Mouse (Mus musculus): Measurements from ENCODE around the gene Enthd1. TPM values are rescaled to one million over a fixed set of nuclear protein-coding genes. Genes with fewer than 3 reads are reported as not detected.

The Enthd1 gene
- polyA plus RNA-seq, 1 experiment: 0.05 TPM

GRCm38 (mm10) chr15:80491505-80491904 lies 73.5 kb downstream of the Enthd1 start:
- 85% methylated on average over 4 of the region's 4 CpGs for WGBS
- DNase-seq (ENCODE audit: low read depth in 1 of 2, low spot score in 2 of 2): no peak
- H3K4me3 ChIP-seq (ENCODE audit: extremely low read depth, insufficient read depth, insufficient read length): no peak overlapping the region
- no peak for TF ChIP-seq CTCF (IDR thresholded peaks at IDR 0.05; ENCODE audit: extremely low read depth, insufficient read depth, insufficient read length, insufficient replicate concordance)
- TF ChIP-seq POLR2A (IDR thresholded peaks at IDR 0.05; ENCODE audit: low read depth, low read length): no peak
- no peak overlapping the region for H3K27ac ChIP-seq (ENCODE audit: insufficient read depth, low read length)
- no peaks in the 10 kb centered on the region for H3K27me3 ChIP-seq (ENCODE audit: control insufficient read depth, insufficient read depth, low read length)
- no peaks in the 10 kb centered on the region for H3K36me3 ChIP-seq (ENCODE audit: control insufficient read depth, insufficient read depth, low read length)
- H3K4me1 ChIP-seq (ENCODE audit: control insufficient read depth, insufficient read depth, insufficient read length): no peaks in the 10 kb centered on the region

GRCm38 (mm10) chr15:80490151-80490550 lies 74.8 kb downstream of the Enthd1 start:
- Histone ChIP-seq H3K27me3 (ENCODE audit: control insufficient read depth, insufficient read depth, low read length) (no peaks in the 10 kb centered on the region), H3K36me3 (ENCODE audit: control insufficient read depth, insufficient read depth, low read length) (no peaks in the 10 kb centered on the region), H3K4me1 (ENCODE audit: control insufficient read depth, insufficient read depth, insufficient read length) (0 out of 2 replicates have a peak, but pooled peaks cover 3% of the 10 kb centered on the region), H3K4me3 (ENCODE audit: extremely low read depth, insufficient read depth, insufficient read length) (no peak overlapping the region), H3K27ac (ENCODE audit: insufficient read depth, low read length) (no peak overlapping the region)
- TF ChIP-seq POLR2A (IDR thresholded peaks at IDR 0.05; ENCODE audit: low read depth, low read length): no peak
- no peak for TF ChIP-seq CTCF (IDR thresholded peaks at IDR 0.05; ENCODE audit: extremely low read depth, insufficient read depth, insufficient read length, insufficient replicate concordance)
- no peak for DNase-seq (ENCODE audit: low read depth in 1 of 2, low spot score in 2 of 2)
- 87% methylated on average over 5 of the region's 5 CpGs for WGBS

- 0 out of 2 replicates have a peak, but pooled peaks cover 3% of the 10 kb centered on the region for H3K4me1 ChIP-seq (ENCODE audit: control insufficient read depth, insufficient read depth, insufficient read length)
- no peak overlapping the region for H3K27ac ChIP-seq (ENCODE audit: insufficient read depth, low read length)
- 11% methylated on average over 3 of the region's 3 CpGs for WGBS
- DNase-seq (ENCODE audit: low read depth in 1 of 2, low spot score in 2 of 2): no peak
- TF ChIP-seq POLR2A (IDR thresholded peaks at IDR 0.05; ENCODE audit: low read depth, low read length) (no peak), CTCF (IDR thresholded peaks at IDR 0.05; ENCODE audit: extremely low read depth, insufficient read depth, insufficient read length, insufficient replicate concordance) (no peak)
- H3K27me3 ChIP-seq (ENCODE audit: control insufficient read depth, insufficient read depth, low read length): no peaks in the 10 kb centered on the region
- H3K4me3 ChIP-seq (ENCODE audit: extremely low read depth, insufficient read depth, insufficient read length): no peak overlapping the region
- no peaks in the 10 kb centered on the region for H3K36me3 ChIP-seq (ENCODE audit: control insufficient read depth, insufficient read depth, low read length)
These were observed 76.3 kb downstream of the Enthd1 start for GRCm38 (mm10) chr15:80488658-80489057.

- 0 out of 2 replicates have a peak, but pooled peaks cover 3% of the 10 kb centered on the region for H3K4me1 ChIP-seq (ENCODE audit: control insufficient read depth, insufficient read depth, insufficient read length)
- H3K27me3 ChIP-seq (ENCODE audit: control insufficient read depth, insufficient read depth, low read length): no peaks in the 10 kb centered on the region
- DNase-seq (ENCODE audit: low read depth in 1 of 2, low spot score in 2 of 2): no peak
- no peak overlapping the region for H3K27ac ChIP-seq (ENCODE audit: insufficient read depth, low read length)
- H3K4me3 ChIP-seq (ENCODE audit: extremely low read depth, insufficient read depth, insufficient read length): no peak overlapping the region
- 82% methylated on average over 1 of the region's 1 CpGs for WGBS
- TF ChIP-seq POLR2A (IDR thresholded peaks at IDR 0.05; ENCODE audit: low read depth, low read length) (no peak), CTCF (IDR thresholded peaks at IDR 0.05; ENCODE audit: extremely low read depth, insufficient read depth, insufficient read length, insufficient replicate concordance) (peak; percentile 5; the same call in 1 of the 2 replicates)
- H3K36me3 ChIP-seq (ENCODE audit: control insufficient read depth, insufficient read depth, low read length): no peaks in the 10 kb centered on the region
These were observed 79.4 kb downstream of the Enthd1 start for GRCm38 (mm10) chr15:80485601-80486000.

- H3K4me1 ChIP-seq (ENCODE audit: control insufficient read depth, insufficient read depth, insufficient read length): 0 out of 2 replicates have a peak, but pooled peaks cover 3% of the 10 kb centered on the region
- no peak overlapping the region for H3K27ac ChIP-seq (ENCODE audit: insufficient read depth, low read length)
- H3K27me3 ChIP-seq (ENCODE audit: control insufficient read depth, insufficient read depth, low read length): no peaks in the 10 kb centered on the region
- H3K4me3 ChIP-seq (ENCODE audit: extremely low read depth, insufficient read depth, insufficient read length): no peak overlapping the region
- DNase-seq (ENCODE audit: low read depth in 1 of 2, low spot score in 2 of 2): no peak
- no peaks in the 10 kb centered on the region for H3K36me3 ChIP-seq (ENCODE audit: control insufficient read depth, insufficient read depth, low read length)
- TF ChIP-seq CTCF (IDR thresholded peaks at IDR 0.05; ENCODE audit: extremely low read depth, insufficient read depth, insufficient read length, insufficient replicate concordance): no peak
- no peak for TF ChIP-seq POLR2A (IDR thresholded peaks at IDR 0.05; ENCODE audit: low read depth, low read length)
- WGBS: 83% methylated on average over 9 of the region's 9 CpGs
These were observed 81.8 kb downstream of the Enthd1 start for GRCm38 (mm10) chr15:80483041-80483705.

GRCm38 (mm10) chr15:80482348-80482747 lies 82.6 kb downstream of the Enthd1 start:
- Histone ChIP-seq H3K4me3 (ENCODE audit: extremely low read depth, insufficient read depth, insufficient read length) (no peak overlapping the region), H3K27me3 (ENCODE audit: control insufficient read depth, insufficient read depth, low read length) (no peaks in the 10 kb centered on the region), H3K27ac (ENCODE audit: insufficient read depth, low read length) (no peak overlapping the region), H3K4me1 (ENCODE audit: control insufficient read depth, insufficient read depth, insufficient read length) (0 out of 2 replicates have a peak, but pooled peaks cover 3% of the 10 kb centered on the region), H3K36me3 (ENCODE audit: control insufficient read depth, insufficient read depth, low read length) (no peaks in the 10 kb centered on the region)
- 88% methylated on average over 8 of the region's 8 CpGs for WGBS
- TF ChIP-seq POLR2A (IDR thresholded peaks at IDR 0.05; ENCODE audit: low read depth, low read length) (no peak), CTCF (IDR thresholded peaks at IDR 0.05; ENCODE audit: extremely low read depth, insufficient read depth, insufficient read length, insufficient replicate concordance) (no peak)
- DNase-seq (ENCODE audit: low read depth in 1 of 2, low spot score in 2 of 2): no peak

GRCm38 (mm10) chr15:80474429-80475002 lies 90.4 kb downstream of the Enthd1 start:
- Histone ChIP-seq H3K36me3 (ENCODE audit: control insufficient read depth, insufficient read depth, low read length) (no peaks in the 10 kb centered on the region), H3K4me1 (ENCODE audit: control insufficient read depth, insufficient read depth, insufficient read length) (no peaks in the 10 kb centered on the region), H3K4me3 (ENCODE audit: extremely low read depth, insufficient read depth, insufficient read length) (no peak overlapping the region), H3K27ac (ENCODE audit: insufficient read depth, low read length) (no peak overlapping the region), H3K27me3 (ENCODE audit: control insufficient read depth, insufficient read depth, low read length) (no peaks in the 10 kb centered on the region)
- TF ChIP-seq CTCF (IDR thresholded peaks at IDR 0.05; ENCODE audit: extremely low read depth, insufficient read depth, insufficient read length, insufficient replicate concordance) (no peak), POLR2A (IDR thresholded peaks at IDR 0.05; ENCODE audit: low read depth, low read length) (no peak)
- DNase-seq (ENCODE audit: low read depth in 1 of 2, low spot score in 2 of 2): no peak
- 91% methylated on average over 6 of the region's 6 CpGs for WGBS

Data from spleen, adult 2 months (tissue).